Mouse (Mus musculus) gonadal fat pad, adult 2 months (tissue): Measurements from ENCODE around the gene Atrnl1. TPM values are rescaled to one million over a fixed set of nuclear protein-coding genes. Genes with fewer than 3 reads are reported as not detected.

Experiments
- DNase-seq: peaks from one replicate; pipeline ENCODE4 v3.0.0-alpha.2; 2012; ENCODE audit warnings: low read depth
- polyA plus RNA-seq: library from polyadenylated mRNA; depleted of rRNA; stranded (reverse); fragments of >200 nt; gene quantifications from 2 replicates; pipeline ENCODE4 v1.2.3, GENCODE M21; 2012

Atrnl1 gene
- polyA plus RNA-seq, 1 experiment: 9.5 TPM

DNA sequence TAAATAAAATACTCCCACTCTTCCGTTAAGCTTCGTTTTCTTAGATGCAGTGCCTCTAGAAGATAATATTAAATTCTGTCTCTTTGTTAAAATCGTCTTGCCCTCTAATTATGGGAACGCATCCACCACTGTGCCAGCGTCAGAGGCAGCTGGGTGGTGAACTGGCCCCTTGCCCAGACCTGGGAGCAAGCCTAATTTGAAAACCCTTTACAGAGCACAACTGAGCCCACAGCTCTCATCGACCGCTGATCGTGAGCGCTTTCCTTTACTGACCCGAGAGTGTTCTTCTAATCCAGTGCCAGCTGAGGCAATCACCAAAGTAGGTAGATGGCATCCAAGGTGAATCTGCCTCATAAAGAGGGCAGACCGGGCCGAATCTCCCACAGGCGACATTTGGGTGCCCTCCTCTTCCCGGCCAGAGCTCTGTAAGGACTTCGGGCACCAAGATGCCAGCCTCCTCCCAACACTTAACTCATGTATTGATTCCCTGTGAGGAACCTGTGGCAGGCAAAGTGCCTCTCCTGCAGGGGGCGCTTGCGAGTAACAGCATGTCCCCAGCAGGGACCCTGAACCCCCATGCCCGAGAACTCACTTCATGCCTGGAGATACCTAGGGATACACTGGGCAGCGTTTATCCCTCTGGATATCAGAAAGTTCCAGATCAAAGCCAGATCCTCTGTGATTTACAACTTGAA is 507.5 kb downstream of the Atrnl1 start:
- no peak for DNase-seq

GRCm38 (mm10) chr19:58118864-58119263 is 508.0 kb downstream of the Atrnl1 start:
- DNase-seq: no peak

DNA sequence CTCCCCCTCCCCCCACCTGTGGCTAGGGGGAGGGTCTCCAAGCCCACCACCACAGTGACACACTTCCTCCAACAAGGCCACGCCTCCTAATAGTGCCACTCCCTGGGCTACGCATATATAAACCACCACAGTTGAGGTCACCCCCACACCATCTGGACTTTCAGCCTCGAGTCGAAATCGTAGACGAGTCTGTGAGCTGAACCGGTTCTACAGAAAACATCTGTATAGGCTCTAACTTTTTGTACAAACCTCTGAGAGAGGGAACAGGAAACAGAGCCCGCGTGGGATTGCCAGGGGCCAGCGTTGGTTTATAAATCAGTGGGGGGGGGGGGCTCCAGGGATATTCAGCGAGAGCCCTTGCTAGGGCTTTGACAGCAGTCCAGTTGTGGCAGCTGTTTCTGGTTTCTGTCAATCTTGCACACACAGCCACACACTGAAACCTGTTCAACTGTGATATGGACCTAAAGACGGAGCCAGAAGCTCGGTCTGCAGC is 508.9 kb downstream of the Atrnl1 start:
- DNase-seq: no peak

DNA sequence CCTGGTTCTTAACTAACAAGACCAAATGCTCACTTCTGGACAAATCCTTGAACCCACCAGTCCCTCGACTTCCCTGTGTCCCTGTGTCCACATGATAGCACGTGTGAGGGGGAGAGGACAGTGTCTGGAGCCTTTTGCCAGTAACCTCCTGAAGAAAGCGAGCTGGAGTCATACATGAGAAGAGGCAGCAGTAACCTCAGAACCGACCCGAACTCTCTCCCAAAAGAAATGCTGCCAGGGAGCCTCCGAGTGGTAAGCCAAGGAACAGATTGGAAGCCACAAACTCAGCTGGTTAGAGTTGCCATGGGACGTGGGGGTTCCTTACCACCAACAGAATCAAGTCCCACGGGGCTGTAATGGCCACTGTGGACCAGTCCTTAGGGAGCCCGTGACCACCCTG is 509.8 kb downstream of the Atrnl1 start:
- no peak for DNase-seq

GRCm38 (mm10) chr19:58121628-58122027 is 510.8 kb downstream of the Atrnl1 start:
- DNase-seq: no peak

- DNase-seq: no peak
Observed at GRCm38 (mm10) chr19:58123620-58124019, 512.8 kb downstream of the Atrnl1 start.

- no peak for DNase-seq
Observed at GRCm38 (mm10) chr19:58124566-58124965, 513.7 kb downstream of the Atrnl1 start.

- DNase-seq: no peak
Observed at GRCm38 (mm10) chr19:58125010-58125409, 514.2 kb downstream of the Atrnl1 start.

GRCm38 (mm10) chr19:58131896-58132295 is 521.1 kb downstream of the Atrnl1 start:
- DNase-seq: no peak

- no peak for DNase-seq
Observed at GRCm38 (mm10) chr19:58140191-58140784, 529.5 kb downstream of the Atrnl1 start.

- DNase-seq: no peak
Observed at GRCm38 (mm10) chr19:58143853-58144454, 533.1 kb downstream of the Atrnl1 start.

DNA sequence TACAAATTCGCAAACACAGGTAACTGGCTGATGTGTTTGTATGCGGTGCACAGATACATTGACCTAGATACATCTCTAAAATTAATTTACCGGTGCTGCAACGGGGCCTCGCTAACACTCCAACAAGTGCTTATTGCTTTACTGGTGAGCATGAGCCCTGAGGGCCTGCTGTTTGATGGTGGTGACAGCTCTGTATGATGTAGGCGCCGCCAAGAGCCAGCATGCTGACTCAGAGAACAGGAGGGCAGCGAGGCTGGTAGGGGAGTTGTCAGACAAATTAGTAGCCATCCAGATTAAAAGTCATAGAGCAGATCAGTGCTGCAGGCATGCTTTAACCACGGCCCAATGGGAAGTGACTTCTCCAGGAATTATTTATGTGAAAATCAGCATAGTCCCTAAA is 534.7 kb downstream of the Atrnl1 start:
- no peak for DNase-seq

GRCm38 (mm10) chr19:58151257-58151656 is 540.4 kb downstream of the Atrnl1 start:
- DNase-seq: no peak

- no peak for DNase-seq
Observed at GRCm38 (mm10) chr19:58161569-58161968, 550.7 kb downstream of the Atrnl1 start.

DNA sequence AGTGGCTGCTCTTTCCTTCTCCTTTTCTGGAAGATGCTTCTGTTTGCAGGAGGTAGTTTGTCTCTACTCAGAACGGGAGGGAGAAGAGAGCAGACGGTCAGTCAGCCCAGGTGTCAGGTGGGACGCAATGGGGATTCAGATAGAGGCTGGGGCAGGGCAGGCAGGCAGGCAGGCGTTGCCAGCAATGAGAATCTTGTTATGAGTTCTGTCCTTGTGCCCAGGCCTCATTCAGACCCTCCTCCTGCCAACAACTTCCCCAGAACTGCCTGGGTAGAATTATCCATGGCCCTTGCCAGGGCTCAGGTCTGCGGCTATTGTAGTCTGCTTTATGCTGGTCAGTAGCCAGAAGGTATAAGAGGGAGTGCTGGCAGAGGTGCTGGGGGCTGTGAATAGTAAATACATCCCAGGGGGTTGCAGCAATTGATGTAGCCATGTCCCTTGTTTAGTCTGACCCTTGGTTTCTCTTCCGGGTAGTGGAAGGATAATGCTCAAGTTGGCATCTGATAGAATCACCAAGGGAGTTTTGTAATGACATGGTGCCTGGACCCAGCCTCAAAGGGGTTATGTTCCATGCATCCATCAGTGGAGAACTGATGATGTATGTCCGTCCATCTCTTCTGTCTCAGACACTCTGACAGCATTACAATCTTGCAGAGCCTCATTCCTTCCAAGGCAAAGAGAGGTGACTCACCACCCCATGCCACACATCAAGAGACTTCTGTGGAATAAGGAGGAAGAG is 554.2 kb downstream of the Atrnl1 start:
- DNase-seq: no peak

DNA sequence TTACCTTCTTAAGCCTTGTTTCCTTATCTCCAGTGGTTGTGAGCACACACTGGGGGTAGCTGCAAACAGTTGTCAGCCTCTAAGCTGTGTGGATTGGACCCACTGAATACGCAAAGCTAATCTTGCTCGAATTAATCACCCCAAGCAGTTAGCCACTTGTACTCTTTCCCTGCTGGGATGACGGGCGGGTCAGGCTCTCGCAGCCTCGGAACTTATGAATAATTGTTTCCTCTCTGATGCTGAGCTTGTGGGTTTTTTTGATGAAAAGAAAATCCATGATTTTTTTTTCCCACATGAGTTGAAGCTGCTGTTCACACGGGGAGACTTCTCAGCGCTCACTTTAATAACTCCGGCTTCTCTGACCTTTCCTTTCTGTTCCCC is 554.8 kb downstream of the Atrnl1 start:
- DNase-seq: no peak

GRCm38 (mm10) chr19:58166147-58166546 is 555.3 kb downstream of the Atrnl1 start:
- DNase-seq: no peak

DNA sequence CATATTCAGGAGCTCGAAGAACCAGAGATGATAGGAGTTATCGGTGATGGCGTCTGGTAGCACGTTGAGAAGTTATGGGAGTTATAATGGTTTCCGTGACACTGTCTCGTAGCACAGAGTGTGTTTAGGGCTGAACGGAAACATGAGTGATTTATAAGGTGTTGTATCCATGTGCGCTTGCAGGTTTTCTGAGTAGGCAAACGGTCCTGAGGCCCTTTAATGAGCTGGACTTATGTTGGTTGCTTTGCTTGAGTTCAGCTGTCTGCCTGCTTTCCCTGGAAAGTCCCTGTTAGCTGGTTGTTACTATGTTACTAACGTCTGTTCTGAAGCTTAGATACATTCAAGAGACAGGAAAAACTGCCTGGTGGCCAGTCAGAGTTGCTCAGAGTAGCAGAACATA is 567.6 kb downstream of the Atrnl1 start:
- DNase-seq: no peak

DNA sequence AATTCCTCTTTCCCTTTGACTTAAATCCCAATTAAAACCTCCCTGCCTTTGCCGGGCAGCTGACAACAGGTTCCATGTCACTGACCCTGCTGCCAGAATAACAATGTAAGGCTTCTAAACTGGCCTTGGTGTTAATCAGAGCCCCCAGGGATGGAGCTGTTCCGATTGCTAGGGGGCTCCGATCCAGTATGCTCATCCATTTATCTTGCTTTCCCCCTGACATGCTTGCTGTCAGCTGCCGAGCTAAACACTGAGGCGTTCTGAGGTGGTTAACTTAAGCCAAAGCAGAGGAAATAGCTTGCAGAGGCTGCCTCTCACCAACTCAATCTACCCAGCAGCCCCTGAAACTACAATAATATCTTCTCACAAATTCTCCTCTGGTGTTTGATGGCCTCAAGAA is 569.9 kb downstream of the Atrnl1 start:
- DNase-seq: no peak
